Mouse (Mus musculus) adrenal gland, postnatal 14 days (tissue): Measurements from ENCODE around the gene Dnajc13. TPM values are rescaled to one million over a fixed set of nuclear protein-coding genes. Genes with fewer than 3 reads are reported as not detected.

Experiments used
- DNase-seq: peaks from one replicate; pipeline ENCODE4 v3.0.0; 2021; ENCODE audit warnings: mixed read lengths
- total RNA-seq: library from RNA; stranded (reverse); gene quantifications from 2 replicates; pipeline ENCODE4 v1.2.3, GENCODE M21; 2021

The Dnajc13 gene
- total RNA-seq, 1 experiment from 2014 or later, result 39.8 TPM

DNA sequence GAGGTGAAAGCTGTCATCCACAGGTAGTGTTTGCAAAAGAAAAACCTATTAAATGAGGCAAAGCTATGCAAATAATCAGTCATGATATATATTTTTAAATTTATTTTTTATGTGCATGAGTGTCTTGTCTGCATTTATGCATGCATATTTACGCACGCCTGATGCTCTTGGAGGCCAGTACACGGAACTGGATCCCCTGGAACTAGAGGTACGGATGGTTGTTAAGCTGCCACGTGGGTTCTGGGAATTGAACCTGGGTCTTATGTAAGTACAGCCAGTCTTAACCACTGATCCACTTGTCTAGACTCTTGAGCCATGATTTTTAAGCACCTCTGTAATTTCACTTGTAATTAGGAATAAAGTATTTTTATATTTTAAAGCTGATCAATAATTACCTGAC is 79.5 kb downstream of the Dnajc13 start:
- no peak for DNase-seq

DNA sequence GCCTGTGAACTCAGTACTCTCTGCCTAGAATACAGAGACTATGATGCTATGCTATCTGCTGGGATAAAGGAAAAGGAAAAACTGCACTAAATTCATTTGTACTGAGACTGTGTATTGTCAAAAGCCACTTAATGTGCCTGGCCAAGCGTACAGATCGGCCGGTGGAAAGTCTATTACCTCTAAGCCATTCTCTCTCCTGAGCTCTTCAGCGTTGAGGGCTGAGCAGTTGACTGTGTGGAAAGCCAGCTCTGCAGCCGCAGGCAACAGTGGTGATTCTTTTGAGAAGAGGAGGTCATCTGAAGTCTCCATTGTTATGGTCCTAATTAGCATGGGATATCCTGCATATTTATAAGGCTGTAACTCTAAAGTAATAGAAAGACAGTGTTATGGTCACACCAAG is 80.4 kb downstream of the Dnajc13 start:
- DNase-seq, result no peak

DNA sequence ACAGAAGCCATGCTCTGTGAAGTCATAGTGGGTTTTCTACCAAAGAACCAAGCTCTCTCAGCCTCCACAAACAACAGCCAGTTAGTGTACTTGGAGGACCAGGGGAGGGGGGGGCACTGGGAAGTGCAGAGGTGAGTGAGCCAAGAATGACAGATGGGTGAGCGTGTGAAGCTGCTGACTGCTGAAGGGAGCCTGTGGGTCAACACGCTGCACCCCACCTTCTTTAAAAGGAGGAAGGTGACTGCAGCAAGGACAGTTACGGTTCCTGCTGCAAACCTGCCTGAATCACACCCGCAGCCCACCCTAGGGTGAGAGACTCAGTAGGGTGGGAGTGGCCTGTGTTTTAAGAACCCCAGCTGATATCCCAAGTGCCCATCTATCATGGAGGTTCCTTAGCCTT is 81.1 kb downstream of the Dnajc13 start:
- DNase-seq, result no peak

DNA sequence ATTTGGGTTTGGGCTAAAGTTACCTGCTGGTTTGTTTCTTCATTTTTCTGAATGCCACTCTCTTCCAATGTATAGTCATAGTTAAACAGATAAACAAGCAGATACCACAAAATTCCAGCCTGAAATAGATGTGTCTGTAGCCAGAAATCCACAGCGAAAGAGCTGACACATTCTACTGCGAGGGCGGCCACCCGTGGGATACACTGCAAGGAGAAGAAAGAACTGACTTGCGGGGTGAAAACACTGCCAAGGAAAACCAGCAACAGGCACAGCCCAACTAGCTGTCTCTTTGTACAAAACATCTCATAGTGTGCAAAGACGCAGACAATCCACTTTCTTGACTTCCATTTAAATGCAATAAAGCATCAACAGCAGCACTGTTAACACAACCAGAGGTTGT is 82.7 kb downstream of the Dnajc13 start:
- no peak for DNase-seq

DNA sequence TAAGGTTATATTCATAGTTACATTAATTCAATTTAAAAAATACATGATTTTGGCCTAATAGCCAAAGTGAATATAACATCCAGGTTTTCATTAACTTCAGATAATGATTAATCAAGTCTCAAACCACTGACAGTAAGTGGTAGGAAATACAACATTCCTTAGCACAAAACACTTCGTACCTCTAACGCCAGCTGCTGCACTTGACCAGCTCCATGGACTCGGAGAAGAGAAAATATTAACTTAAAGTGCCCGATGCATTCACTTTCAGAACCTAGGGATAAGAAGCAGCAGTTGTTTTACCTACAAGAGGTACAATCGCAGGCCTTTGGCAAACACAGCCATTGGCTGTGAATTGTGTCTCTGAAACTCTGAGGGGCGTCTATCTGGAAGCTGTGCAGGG is 90.4 kb downstream of the Dnajc13 start:
- no peak for DNase-seq

DNA sequence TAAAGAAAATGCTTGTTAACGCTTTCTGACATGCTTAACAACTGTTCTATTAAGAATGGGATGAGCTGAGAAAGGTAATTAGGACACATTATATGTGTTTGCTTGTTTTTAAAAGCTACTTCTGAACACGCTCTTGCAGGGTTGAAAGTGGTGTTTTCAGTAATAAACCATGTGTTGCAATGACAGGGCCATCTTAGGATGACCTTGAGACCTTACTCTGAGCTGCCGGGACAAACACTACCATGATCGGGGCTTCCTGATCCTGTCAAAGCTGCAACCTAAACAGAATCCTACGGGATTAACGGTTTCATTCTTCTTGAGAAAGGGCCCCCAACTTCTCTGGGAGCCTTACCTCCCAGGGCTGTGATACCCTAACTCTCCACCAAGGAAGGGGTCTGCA is 91.1 kb downstream of the Dnajc13 start:
- DNase-seq, result no peak

DNA sequence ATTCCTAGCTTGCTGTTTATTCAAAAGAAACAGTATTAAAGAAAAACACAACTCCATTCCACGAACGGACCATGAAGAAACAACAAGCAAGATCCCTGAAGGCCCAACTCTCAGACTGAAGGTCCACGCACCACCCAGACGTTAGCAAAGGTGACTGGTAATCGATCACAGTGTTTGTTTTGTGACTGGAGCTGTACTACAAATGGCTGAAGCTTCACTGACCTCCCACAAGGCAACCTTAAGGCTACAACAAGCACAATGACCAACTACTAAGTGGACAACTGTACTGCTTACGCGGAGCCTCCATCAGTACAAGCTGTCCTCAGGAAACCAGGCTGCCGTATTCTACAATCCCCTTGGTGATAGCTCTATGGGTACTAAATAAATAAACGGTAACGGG is 92.7 kb downstream of the Dnajc13 start:
- DNase-seq, result no peak

DNA sequence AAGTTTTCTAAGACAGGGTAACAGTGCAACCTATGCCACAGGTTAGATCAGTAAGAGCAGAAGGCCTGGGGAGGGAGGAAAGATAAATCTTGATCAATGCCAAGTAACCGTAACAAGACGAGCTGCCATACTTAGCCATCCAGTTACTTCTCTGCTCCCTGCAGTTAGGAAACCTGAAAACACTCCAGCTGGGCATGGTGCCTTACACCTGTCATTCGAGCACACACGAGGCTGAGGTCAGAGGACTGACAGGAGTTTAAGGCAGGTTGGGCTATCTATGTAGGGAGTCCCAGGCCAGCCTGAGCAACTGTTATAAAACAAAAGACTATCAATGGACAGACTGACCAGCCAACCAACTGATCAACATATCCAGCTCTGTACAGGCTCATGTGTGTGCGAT is 96.8 kb downstream of the Dnajc13 start:
- no peak for DNase-seq

DNA sequence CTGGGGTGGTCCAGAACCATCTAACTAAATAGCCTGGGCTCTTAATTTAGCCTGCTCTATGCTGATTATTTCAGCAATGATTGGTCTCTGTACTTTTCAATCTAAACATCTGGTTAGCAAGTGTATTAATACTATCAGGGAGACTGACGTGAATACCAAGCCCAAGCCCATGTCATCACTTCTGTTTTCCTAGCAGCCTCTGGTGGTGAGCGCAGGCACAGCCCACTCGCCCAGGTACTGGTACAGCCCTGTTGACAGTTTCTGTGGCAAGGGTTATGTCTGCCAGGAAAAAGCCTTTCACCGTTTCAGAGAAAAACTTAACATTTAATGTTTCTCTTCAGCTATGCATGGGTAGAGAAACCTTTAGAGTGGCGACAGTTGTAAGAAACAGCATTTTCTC is 98.5 kb downstream of the Dnajc13 start:
- no peak for DNase-seq

DNA sequence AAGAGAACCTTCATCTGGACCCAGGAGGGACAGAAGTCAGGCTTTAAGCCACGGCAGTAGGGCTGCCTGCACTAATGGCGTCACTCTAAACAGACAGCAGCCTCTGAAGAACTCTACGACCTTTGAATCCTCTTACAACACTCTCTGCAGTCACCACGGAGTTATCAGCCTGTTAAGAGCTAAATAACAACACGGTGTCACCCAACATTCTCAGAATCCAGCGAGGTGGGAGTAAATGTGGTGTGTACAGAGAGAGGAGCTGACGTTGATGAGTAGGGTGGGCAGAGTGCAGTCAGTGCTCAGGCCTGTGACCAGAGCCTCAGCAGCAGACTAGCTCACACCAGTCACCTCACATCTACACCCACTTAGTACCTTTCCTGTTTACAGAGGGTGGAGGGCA is 101.6 kb downstream of the Dnajc13 start:
- DNase-seq, result no peak

DNA sequence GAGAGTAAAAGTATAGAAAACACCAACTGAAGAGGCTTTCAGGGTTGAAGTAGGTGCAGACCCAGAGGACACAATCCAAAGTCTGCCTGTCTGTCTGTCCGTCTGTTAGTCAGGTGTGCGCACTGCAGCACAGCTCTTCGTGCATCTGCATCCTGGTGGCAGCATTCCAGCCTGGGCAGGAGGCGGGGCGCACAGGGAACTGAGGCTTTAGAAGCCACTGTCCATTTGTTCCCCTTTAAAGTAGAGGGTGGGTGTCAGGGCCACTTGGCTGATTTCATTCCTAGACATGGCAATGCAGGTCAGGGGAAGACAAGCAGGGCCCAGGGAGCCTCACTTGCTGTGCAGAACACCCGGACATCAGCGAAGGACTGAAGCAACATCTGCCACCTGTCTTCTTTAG is 105.4 kb downstream of the Dnajc13 start:
- DNase-seq, result no peak

DNA sequence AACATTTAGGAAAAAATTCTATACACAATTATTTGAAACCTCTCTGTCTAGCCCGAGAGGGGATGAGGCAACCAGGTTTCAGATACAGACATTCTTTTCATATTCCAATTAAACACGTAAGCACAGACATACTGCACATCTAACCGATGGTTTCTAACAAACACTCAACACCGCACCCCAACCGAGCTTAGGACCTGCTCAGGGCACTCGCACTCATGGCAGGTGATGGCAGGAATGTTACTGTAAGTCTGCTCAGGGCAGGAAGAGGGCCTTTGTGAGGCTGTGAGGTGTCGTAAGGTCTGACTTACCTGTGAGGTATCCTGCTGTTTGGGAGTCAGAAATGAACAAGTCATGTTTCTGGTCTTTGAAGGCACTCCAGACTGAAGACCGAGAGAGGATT is 106.2 kb downstream of the Dnajc13 start:
- DNase-seq, result no peak

DNA sequence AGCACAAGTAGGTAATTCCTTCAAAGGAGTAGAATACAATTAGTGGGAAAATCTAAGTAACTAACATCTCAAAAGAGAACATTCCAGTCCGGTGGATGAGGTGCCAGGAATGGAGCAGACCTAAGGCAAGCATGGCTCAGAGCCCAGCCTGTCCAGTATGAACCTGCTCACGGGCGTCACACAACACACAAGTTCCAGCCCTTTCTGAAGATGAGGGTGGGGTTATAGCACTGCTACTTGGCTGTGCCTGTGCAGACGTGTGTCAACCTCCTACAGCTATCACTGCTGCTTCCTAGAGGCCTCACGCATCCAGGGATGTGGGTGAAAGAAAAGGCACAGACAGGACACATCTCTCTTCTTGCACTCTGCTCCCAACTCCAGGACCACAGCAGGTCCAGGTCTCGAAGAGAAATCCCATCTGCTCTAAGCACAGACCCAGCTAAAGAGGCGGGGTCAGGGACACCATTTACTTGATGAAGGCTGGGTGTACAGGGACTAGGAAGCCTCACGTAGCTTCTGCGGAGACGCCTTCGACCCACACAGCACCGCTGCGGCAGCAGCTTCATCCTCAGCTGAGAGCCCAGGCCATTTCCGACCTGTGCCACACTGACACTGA is 107.5 kb downstream of the Dnajc13 start:
- DNase-seq, result no peak

DNA sequence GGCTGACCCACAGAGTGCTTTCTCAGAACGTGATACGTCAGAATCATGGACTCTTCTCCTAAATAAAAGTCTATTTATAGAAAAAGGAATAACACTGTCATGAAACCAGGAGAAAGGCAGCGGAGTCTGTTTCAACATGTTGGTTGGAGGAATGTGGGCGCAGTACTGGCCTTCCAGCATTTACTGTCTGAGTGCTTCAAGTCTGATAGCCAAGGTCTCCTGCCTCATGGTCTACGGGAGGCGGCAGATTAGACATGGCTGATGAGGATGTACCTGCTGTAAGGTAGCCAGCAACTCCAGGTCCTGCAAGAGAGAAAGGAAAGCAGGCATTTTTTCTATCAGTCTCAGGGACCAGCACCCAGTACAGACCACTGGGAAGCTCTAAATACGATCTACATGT is 110.6 kb downstream of the Dnajc13 start:
- DNase-seq, result no peak

DNA sequence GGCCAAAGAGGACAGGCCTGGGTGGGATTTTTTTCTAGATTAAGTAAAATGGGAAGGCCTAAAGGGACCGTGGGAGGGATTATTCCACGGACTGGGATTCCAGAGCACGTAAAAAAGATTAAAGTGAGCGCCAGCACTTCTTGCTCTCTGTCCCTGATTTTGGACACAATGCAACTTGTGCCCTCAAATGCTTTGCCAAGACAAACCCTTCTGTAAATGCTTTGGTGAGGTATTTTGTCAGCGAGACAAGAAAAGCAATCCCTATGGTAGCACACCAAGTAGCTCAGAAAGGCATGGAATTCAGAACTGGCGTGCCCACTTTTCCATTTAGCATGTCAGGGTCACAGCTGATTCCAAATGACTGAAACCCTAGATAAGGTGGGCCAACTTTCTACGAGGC is 113.8 kb downstream of the Dnajc13 start:
- DNase-seq, result no peak

DNA sequence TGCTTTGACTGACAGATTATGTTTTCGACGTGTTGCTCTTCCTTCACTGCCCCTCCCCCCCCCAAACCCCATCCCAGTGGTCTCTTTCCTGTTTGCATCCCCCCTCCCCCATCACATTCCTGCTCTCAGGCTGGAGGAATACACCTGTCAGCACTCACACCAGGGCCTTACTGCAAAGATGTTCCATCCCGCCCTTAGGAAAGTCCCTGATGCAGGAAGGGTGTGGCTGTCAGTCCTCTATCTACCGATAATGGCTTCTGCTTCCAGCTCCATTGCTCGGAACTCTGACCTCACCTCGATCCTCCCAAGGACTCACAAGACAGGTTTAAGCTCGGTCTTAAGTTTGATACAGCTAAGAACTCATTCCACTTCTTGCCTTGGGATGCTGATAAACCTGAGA is 116.0 kb downstream of the Dnajc13 start:
- no peak for DNase-seq

DNA sequence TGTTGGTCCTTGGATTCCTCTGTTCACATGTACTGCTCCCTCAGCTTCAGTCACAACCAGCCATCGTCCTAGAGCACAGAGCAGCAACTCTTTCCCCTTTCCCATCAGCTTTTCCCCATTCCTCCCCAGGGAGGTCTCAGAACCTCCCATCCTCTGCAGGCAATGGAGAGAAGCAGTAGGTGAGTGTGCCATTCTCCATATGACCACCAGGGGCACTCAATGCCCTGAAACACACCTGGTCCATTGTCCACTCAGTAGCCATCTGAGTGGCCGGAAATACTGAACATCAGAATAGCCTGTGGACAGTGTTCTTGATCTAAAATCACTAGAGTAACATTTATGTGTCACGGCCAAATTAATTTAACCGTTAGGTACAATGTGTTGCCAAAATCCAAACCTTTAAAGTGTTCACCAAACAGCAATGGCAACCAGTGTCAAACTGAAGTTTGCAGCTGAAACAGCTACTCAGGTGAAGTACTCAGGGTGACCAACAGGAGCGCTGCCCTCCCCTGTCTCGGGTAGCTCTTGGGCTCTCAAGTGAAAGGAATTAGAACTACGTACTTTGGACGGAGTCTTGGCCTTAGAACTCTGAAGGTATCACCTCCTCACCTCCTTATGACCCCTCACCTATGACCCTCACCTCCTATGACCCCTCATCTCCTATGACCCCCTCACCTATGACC is 118.3 kb downstream of the Dnajc13 start:
- no peak for DNase-seq

DNA sequence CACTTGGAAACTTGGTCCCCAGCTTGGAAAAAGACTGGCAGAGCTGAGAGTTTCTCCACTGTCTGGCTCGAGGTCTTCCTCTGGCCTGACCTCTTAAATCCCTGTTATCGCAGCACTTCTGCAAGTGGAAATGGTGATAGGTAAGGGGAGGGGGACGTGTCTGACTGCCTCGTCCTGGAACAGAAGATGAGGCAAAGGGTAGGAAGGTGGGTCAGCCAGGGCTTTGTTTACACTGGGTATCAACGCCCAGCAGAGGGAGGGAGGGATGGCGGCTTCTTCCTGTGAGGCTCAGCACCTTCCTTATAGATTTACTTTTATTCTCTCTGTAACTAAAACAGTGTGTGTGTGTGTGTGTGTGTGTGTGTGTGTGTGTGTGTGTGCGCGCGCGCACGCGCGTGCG is 119.9 kb downstream of the Dnajc13 start:
- no peak for DNase-seq

DNA sequence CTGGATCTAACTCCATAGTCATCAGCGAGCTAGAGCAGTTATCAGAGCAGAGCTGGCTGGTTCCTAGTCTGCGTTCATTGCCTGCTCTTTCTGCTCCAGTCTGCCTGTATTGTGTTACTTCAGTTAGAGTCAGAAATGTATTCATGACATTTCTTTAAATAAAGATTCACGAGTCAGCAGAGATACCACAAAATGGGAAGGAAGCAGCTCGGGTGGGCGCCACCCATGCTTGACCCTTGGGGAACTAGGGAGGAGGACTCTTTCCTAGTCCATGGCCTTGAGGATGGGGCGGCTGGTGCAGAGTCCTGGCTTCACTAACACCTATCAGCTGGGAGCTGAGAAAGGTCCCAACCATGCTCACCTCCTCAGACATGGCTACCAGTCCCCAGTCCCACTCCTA is 122.4 kb downstream of the Dnajc13 start:
- DNase-seq, result no peak

DNA sequence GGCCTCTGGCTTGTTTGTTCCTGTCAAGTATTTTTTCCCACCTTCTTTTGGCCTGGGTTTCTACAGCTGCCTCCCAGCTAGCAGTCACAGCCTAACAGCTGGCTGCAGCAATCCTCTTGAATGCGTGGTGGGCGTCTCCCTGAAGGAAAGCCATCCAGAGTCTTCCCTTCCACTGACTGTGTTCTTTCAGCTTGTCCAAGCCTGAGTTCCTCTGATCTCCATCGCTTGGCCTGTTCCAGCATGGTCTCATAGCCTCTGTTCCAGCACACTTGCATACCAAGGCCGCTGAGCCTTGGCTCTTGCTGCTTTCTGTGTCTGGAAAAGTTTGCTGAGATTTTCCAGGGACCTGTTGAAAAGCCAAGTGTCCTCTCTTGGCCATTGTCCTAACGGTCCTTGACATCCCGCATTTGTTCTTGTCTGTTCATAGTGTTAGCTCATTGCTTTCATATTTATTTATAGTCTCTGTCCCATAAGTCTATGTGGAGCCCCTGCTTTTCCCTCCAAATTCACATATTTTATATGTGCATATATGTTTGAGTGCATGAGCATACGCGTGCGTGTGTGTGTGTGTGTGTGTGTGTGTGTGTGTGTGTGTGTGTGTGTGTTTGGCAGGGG is 132.5 kb downstream of the Dnajc13 start:
- no peak for DNase-seq

DNA sequence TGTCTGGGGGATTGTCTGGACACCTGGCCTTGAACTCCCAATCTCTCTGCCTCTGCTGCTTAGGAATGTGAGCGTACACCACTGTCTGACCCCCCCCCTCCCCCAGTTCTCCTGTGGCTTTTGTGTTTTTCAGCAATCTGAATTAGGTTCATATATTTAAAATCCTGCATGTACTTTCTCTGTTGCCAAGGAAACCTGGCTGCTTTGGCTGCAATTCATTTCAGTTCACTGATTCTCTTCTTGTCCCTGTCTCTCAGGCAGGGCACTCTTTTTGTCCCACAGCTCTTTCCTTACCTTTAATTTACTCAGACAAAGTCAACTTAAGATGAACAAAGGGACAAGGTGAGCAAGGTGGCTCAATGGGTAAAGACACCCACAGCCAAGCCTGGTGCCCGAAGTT is 134.6 kb downstream of the Dnajc13 start:
- DNase-seq, result no peak

DNA sequence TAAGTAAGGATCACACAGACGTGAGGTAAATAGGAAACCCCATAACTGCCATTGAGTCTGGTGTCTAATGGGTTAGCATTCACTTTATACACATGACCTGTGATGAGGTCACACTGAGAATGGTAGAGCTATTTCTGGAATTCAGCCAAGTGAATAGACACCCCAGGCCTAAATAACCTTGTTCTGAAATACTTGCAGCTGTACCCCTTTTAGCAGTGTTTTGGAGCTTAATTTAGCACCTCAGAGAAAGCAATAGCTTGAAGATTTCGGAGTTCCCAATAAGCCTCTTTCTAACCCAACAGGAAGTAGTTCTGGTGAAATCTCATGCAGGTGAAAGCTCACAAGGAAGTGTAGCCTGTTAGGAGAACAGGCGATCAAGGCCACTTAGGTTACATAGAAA is 135.9 kb downstream of the Dnajc13 start, which contains the start of gene Ackr4:
Gene Ackr4 (minus strand): TSS at position 101 of the 400 bp plus-strand sequence.
- no peak for DNase-seq

DNA sequence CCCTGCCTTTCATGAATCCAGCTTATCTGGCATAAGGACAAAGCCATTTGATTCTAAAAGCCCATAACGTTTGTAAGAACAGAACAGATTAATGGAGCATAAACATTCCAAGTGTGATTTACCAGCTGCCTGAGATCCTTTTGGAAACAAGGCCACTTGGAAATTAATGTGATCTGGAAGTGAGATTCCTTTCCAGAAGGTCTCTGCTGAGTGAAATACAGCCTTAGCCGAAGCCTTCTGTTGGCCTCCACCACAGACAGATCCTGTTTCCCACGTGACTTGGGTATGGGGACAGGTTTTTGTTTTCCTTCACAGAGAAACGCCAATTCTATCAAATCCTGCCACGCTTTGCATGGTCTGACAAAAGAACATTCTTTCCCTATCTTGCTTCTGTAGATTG is 139.1 kb downstream of the Dnajc13 start:
- DNase-seq, result peak; percentile 15

DNA sequence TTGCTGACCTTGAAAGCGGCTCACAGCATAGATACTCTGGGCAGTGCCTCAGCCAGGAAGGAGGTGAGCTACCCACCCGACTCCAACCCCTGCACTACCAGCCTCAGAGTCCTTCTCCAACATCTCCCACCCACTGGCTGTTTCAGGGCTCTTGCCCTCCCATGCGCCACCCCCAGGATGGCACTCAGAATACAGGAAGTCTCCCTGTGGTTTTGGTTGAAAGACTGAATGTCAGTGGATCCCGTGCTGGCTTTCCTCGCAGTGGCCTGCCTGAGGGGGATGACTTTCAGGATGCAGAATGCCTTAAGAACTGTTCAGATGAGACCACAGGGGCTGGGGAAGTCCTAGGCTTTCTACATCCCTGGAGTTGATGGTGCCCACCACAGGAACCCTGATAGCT is 139.6 kb downstream of the Dnajc13 start:
- no peak for DNase-seq
